Mouse (Mus musculus): ENCODE data around the gene BC048562. TPM values are rescaled to one million over a fixed set of nuclear protein-coding genes. Genes with fewer than 3 reads are reported as not detected.

BC048562 gene
- total RNA-seq (2015) (not detected in 2 replicates), total RNA-seq (2017) (not detected in 2 replicates)

DNA sequence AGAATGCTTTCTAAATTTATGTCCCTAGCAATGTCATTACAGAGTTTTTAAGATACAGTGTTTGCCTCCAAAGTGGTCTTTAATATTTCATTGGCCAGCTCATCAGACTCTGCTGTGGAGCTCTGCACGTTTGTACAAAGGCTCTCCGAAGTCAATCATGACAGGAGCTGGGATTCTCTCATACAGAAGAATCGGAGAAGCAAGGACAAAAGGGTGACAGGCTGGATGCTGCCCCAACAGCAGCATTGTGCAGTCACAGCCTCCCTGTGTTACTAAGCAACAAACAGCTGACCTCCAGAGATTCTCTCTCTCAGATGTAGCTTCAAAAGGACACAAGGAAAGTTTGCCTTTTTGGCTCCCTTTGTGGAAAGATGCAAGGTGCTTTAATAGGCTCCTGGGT, at the start of gene BC048562:
BC048562 (plus strand) TSS at position 301 of the 400 bp plus-strand sequence.
- ATAC-seq (replicated peaks; ENCODE audit: poor library complexity) = no peak

DNA sequence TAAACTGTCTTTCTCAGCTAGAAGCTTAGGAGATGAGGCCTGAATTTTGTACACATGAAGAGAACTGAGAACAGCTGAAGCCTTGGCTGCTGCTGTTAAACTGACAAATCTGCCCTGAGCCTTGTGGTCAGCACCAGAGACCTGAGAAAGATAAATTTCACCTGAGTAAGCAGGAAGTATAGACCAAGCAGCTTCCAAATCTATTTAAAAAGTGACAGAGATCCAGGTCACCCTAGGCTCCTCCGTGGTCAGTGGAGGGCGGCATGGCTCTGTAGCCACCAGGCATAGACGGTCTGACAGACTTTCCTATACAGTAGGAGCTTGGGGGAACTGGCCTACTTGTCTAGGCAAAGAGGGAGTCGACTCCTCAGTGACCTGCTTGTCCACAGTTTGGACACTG, 49.5 kb upstream of the BC048562 start:
- ATAC-seq (replicated peaks; ENCODE audit: poor library complexity) = no peak

- ATAC-seq (replicated peaks; ENCODE audit: poor library complexity) = no peak
These were observed 47.7 kb upstream of the BC048562 start for GRCm38 (mm10) chr9:108388601-108389000.

DNA sequence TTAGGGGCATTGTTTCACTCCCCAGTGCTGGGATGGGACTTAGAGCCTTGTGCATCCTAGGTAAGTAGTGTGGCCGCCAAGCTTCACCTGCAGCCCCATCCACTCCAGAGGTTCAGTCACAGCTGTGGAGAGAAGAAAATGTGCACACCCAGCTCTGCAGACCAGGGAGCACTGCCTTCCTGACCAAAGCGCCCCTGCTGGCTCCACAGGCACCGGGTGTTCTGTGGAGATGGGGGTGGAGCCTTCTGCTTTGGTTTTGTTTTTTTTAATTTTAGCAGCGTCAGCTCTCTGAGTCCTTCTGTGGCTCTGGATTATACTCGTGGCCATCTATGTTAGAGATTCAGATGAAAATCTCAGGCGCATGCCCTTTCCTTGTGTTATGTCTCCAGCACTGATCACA, 47.1 kb upstream of the BC048562 start:
- no peak for ATAC-seq (replicated peaks; ENCODE audit: poor library complexity)

- no peak for ATAC-seq (replicated peaks; ENCODE audit: poor library complexity)
These were observed 43.6 kb upstream of the BC048562 start, which contains the start of gene 1700102P08Rik for GRCm38 (mm10) chr9:108392676-108393075. Gene 1700102P08Rik (plus strand): TSS chr9:108392805.

GRCm38 (mm10) chr9:108394191-108394590, 42.1 kb upstream of the BC048562 start:
- ATAC-seq (replicated peaks; ENCODE audit: poor library complexity) = no peak

DNA sequence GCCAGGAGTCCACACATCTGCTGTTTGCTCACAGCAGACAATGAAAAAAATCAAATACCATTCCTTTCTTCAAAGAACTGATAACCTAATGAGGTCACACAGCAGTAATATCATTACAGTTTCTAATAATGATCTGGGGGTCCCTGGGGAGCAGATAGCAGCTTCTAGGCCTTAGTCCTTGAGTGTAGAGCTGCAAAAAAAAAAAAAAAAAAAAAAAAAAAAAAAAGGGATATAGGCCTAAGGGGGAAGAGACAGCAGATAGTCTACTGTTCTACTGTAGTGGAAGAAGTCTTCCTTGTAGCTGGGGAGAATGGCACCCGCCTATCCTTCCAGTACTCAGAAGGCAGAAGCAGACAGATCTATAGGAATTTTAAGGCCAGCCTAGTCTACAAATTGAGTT, 40.9 kb upstream of the BC048562 start:
- no peak for ATAC-seq (replicated peaks; ENCODE audit: poor library complexity)

DNA sequence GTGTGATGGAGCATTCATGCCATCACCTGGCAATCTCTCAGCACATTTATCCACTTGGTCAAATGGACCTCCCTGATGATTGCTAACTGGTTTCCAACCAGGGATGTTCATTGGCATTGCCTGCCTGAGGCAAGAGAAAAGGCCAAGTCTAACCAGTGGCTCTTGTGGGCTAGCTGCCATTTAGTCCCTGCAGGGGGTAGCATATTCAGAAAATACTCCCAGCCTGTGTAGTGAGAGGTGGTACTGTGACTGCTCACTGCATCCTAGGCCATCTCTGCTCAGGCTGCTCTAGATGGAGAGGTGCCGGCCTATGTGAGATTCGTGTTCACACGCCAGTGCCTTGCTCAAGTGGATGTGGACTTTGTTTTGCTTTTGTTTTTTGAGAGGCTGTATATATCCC, 38.0 kb upstream of the BC048562 start:
- no peak for ATAC-seq (replicated peaks; ENCODE audit: poor library complexity)

GRCm38 (mm10) chr9:108401186-108401960, 34.9 kb upstream of the BC048562 start:
- ATAC-seq (replicated peaks; ENCODE audit: poor library complexity) = no peak

GRCm38 (mm10) chr9:108403081-108403480, 33.2 kb upstream of the BC048562 start:
- no peak for ATAC-seq (replicated peaks; ENCODE audit: poor library complexity)

- peak; percentile 78 for ATAC-seq (replicated peaks; ENCODE audit: poor library complexity)
These were observed 31.8 kb upstream of the BC048562 start for GRCm38 (mm10) chr9:108404451-108404850.

GRCm38 (mm10) chr9:108409535-108409934, 26.7 kb upstream of the BC048562 start:
- ATAC-seq (replicated peaks; ENCODE audit: poor library complexity) = no peak

DNA sequence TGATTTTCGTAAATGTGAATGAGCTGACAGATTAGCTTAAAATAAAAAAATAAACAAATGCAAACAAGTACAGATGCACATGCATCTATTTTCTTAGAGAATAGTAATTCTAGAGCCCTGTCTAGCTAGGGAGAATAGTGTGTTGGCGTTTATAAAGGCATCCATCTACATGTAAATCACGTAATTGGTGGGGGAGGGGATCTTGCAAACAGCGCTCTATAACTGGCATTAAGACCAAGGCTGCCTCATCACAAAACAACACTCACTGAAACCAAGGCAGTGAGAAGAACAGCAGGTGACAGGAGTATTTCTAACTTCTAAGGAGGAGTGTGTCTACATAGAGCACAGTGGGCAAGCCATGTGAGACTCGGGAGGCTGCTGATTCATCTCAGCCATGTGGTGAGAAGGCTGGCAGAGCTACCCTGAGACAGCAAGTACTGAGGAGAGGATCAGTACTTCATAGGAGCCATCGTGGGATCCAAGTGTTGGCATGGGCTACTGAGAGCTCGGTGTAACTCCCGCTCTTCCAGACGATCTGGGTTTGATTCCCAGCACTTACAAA, 24.8 kb upstream of the BC048562 start:
- no peak for ATAC-seq (replicated peaks; ENCODE audit: poor library complexity)

DNA sequence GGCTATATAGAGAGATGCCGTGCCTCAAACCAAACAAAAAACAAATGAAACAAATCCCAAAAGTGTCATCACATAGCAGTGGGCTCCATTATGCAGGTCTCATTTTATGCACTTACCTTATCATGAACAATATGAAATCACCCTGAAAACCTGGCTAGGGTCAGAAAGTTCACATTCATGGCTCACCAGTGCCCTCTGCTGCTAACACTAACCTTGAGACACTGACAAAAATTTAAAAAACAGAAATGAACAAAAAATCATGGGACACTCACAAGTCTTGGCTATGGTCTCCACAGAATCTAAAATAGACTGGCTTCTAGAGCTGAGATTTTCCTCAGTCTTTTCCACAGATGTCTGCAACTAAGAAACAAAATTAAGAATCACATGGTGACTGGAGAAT, 24.1 kb upstream of the BC048562 start:
- peak; percentile 73 for ATAC-seq (replicated peaks; ENCODE audit: poor library complexity)

GRCm38 (mm10) chr9:108428384-108428783, 7.9 kb upstream of the BC048562 start, which contains the start of gene Ccdc36:
Gene Ccdc36 (minus strand): TSS chr9:108428484.
- ATAC-seq (replicated peaks; ENCODE audit: poor library complexity) = no peak

DNA sequence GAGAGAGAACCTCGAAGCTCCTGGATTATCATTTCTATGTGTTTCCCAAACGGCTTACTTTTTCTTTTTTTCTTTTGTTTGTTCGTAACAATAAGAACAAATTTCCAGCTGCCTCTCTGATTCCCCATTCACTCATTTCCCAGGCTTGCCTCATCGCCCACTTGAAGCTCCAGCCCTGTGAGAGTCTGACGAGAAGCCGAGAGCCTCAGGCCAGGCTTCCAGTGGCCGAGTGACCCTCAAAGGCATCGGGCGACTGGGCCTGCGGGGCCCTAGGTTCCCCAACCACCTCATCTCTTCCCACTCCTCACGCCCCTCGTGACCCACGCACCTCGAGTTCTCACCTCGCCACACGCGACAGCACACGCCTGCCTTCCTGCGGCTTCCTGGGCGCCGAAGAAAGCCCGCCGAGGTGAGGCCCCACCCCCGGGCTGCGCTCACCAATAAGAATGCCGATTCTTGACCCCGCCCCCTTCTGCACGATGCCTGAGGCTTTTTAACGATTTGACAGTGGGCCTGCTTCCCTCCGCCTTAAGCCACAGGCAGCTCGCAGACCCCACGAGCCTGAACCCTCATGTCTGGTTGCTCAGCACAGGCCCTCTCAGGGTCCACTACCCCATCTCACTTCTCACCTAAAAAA, 4.7 kb upstream of the BC048562 start:
- peak; percentile 83 for ATAC-seq (replicated peaks; ENCODE audit: poor library complexity)

GRCm38 (mm10) chr9:108439176-108439575, 2.9 kb downstream of the BC048562 start:
- no peak for ATAC-seq (replicated peaks; ENCODE audit: poor library complexity)

DNA sequence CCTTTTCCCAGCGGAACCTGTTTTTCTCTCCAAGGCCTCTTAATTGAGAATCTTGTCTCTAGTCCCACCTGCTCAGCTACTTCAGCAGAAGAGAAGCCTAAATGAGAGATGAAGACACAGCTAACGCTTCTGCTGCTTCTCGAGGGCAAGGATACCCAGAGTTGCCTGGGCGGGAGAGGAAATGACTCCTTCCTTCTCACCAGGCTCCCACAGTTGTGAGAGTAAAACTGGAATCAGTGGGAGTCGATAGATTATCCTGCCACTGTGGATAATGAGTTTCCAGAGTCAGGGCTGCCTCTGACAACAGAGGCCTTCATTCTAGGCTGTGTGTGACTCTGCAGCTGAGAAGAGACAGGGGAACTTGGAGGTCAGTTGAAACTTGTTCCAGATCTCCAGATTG, 4.2 kb downstream of the BC048562 start:
- no peak for ATAC-seq (replicated peaks; ENCODE audit: poor library complexity)

GRCm38 (mm10) chr9:108441236-108441919, 5.1 kb downstream of the BC048562 start:
- ATAC-seq (replicated peaks; ENCODE audit: poor library complexity) = no peak

DNA sequence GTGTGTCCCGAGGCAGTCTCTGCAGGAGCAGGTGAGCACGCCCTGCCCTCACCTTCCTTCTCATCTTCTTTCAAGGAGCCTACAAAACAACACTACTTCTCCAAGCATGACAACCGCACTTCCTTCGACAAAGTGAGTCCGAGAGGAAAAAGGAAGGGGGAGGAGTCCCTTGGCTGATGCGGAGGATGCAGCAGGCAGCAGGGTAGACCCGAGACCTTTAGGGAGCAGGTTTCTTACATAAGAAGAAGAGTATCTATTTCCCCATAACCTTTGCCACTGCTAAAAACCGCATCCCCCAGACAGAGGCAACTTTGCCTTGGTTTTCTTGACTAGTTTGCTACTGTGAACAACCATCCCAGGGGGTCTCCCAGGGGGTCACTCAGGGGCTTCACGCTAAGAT, 8.8 kb downstream of the BC048562 start:
- peak; percentile 57 for ATAC-seq (replicated peaks; ENCODE audit: poor library complexity)

GRCm38 (mm10) chr9:108449860-108450259, 13.6 kb downstream of the BC048562 start:
- ATAC-seq (replicated peaks; ENCODE audit: poor library complexity) = no peak
